Mouse (Mus musculus): ENCODE measurements at regions not wholly inside any gene's neighbourhood (a gene's known extent, or its start where the extent isn't known, plus 50 kb on each side); places are given as distances from the start of the nearest gene placed in this dataset.

- no peak for DNase-seq
Observed at GRCm38 (mm10) chr14:37292084-37292860, 157.2 kb upstream of the Ghitm start.

- no peak for DNase-seq
Observed at GRCm38 (mm10) chr14:37284391-37284790, 149.3 kb upstream of the Ghitm start.

GRCm38 (mm10) chr14:37279356-37279755, 144.3 kb upstream of the Ghitm start:
- DNase-seq: no peak

- peak; percentile 61 for DNase-seq
Observed at GRCm38 (mm10) chr14:37276728-37277695, 141.9 kb upstream of the Ghitm start.

- DNase-seq: no peak
Observed at GRCm38 (mm10) chr14:37272063-37272462, 137.0 kb upstream of the Ghitm start.

GRCm38 (mm10) chr14:37271015-37271933, 136.2 kb upstream of the Ghitm start:
- DNase-seq: peak; percentile 42

- DNase-seq: no peak
Observed at GRCm38 (mm10) chr14:37269920-37270319, 134.8 kb upstream of the Ghitm start.

- DNase-seq: peak; percentile 83
Observed at GRCm38 (mm10) chr14:37238632-37239032, 103.6 kb upstream of the Ghitm start.

GRCm38 (mm10) chr14:37237191-37237590, 102.1 kb upstream of the Ghitm start:
- DNase-seq: no peak

GRCm38 (mm10) chr14:37208256-37208655, 73.2 kb upstream of the Ghitm start:
- DNase-seq: no peak

GRCm38 (mm10) chr14:37189795-37190194, 54.7 kb upstream of the Ghitm start:
- peak; percentile 1 for DNase-seq

Data from retina, postnatal 1 day (tissue).